Comparison of ENCODE assay signal across 18 mouse cellular contexts in genomic region chr13:10062681-10063080, GRCm38 (mm10).
DNase-seq lines count a peak whose midpoint lies in the region; ATAC-seq and TF ChIP-seq lines count a peak whose summit lies in the region.
"Had no signal": no experiment of that assay in that cellular context is flagged by ENCODE, and none has a peak within 500 bp of the region (broad histone marks: within the 10 kb centered on the region; RNA-seq: fewer than 3 reads in every experiment).

No protein-coding gene starts in this region.

- ATAC-seq in lung, postnatal 0 days = no peak
- ATAC-seq: forebrain, embryonic 16.5 days; intestine, embryonic 15.5 days had no signal

- no peak for TF ChIP-seq CTCF in lung, postnatal 0 days (IDR thresholded peaks at IDR 0.05)

- no peaks in the 10 kb centered on the region for H3K36me3 ChIP-seq in lung, postnatal 0 days (ENCODE audit: insufficient read depth, low read length)
- H3K36me3 ChIP-seq: G1E; heart, embryonic 13.5 days; intestine, embryonic 15.5 days; neural tube, embryonic 13.5 days had no signal

- no peaks in the 10 kb centered on the region for H3K27me3 ChIP-seq in lung, postnatal 0 days (replicated peaks; ENCODE audit: insufficient read depth, low read length)
- H3K27me3 ChIP-seq: heart, embryonic 13.5 days; intestine, embryonic 15.5 days; neural tube, embryonic 13.5 days had no signal

- WGBS in lung, postnatal 0 days = 51% methylated on average over 5 of the region's 5 CpGs

- TF ChIP-seq EP300 in lung, postnatal 0 days (IDR thresholded peaks at IDR 0.05) = no peak

- no peak overlapping the region for H3K27ac ChIP-seq in lung, postnatal 0 days (ENCODE audit: low read length)
- H3K27ac ChIP-seq: heart, embryonic 13.5 days; intestine, embryonic 15.5 days; neural tube, embryonic 13.5 days had no signal

- H3K4me1 ChIP-seq in lung, postnatal 0 days (ENCODE audit: insufficient read depth, low read depth, low read length) = no peaks in the 10 kb centered on the region
- H3K4me1 ChIP-seq: heart, embryonic 13.5 days; intestine, embryonic 15.5 days; neural tube, embryonic 13.5 days had no signal

- intact Hi-C loops in gastrocnemius, postnatal 14 days (cut with DNase I; ENCODE audit: low total_unique reads) = no loop called here

- no peaks in the 10 kb centered on the region for H3K9me3 ChIP-seq in lung, postnatal 0 days (ENCODE audit: low read length)
- H3K9me3 ChIP-seq: G1E; intestine, embryonic 15.5 days; neural tube, embryonic 13.5 days had no signal

- H3K4me2 ChIP-seq in lung, postnatal 0 days (replicated peaks; ENCODE audit: low read depth, low read length) = no peak overlapping the region
- H3K4me2 ChIP-seq: heart, embryonic 13.5 days; intestine, embryonic 15.5 days; lung, embryonic 14.5 days; neural tube, embryonic 13.5 days had no signal

- peak; percentile 29 to 43 for DNase-seq in cerebellum, postnatal 25 days
- DNase-seq in cerebellum, adult 9-10 months = no peak
- DNase-seq in lung, postnatal 36 days = peak; percentile 41
- DNase-seq in lung, postnatal 0 days (ENCODE audit: low spot score) = no peak
- DNase-seq in adrenal gland, postnatal 36 days = peak; percentile 24 to 51
- peak; percentile 57 to 60 for DNase-seq in kidney, postnatal 25 days
- DNase-seq in gastrocnemius, postnatal 14 days = no peak
- no peak for DNase-seq in right cerebral cortex, postnatal 10 days (ENCODE audit: low spot score in 2 of 2)
- DNase-seq: cerebellum, adult 2 months; gastrocnemius, postnatal 36 days; layer of hippocampus, adult 9-11 months; lung, embryonic 14.5 days; thymus, adult 18-20 months had no signal

- no peak overlapping the region for H3K9ac ChIP-seq in lung, postnatal 0 days (replicated peaks; ENCODE audit: low read depth)
- H3K9ac ChIP-seq: heart, embryonic 13.5 days; intestine, embryonic 15.5 days; lung, embryonic 14.5 days; neural tube, embryonic 13.5 days had no signal

- H3K4me3 ChIP-seq in lung, postnatal 0 days (ENCODE audit: low read depth, low read length) = no peak overlapping the region
- H3K4me3 ChIP-seq: heart, embryonic 13.5 days; intestine, embryonic 15.5 days; neural tube, embryonic 13.5 days had no signal

Comparison
In these comparisons a context has a peak if more than half of its experiments do, and no peak if none do; other contexts are left out.
1. DNase-seq: peak in cerebellum, postnatal 25 days (2 of 2), lung, postnatal 36 days (single experiment), adrenal gland, postnatal 36 days (2 of 2) and kidney, postnatal 25 days (2 of 2); none in cerebellum, adult 9-10 months (single experiment), lung, postnatal 0 days (single experiment), gastrocnemius, postnatal 14 days (single experiment) and right cerebral cortex, postnatal 10 days (0 of 2).